Mouse (Mus musculus) forebrain, embryonic 10.5 days (tissue): ENCODE data around the gene Ank. TPM values are rescaled to one million over a fixed set of nuclear protein-coding genes. Genes with fewer than 3 reads are reported as not detected.

Experiments
- DNase-seq: peaks from one replicate; pipeline ENCODE4 v3.0.0-alpha.2; 2017; ENCODE audit warnings: low spot score; ENCODE audit errors: extremely low spot score
- H3K27ac ChIP-seq: fragments of 300-500 bp; sonication (generic); 2 replicates; pipeline ENCODE4 v1.5.1; 2016; ENCODE audit warnings: mild to moderate bottlenecking
- H3K27me3 ChIP-seq: fragments of 300-500 bp; sonication (generic); 2 replicates; pipeline ENCODE4 v1.6.1; 2016; ENCODE audit warnings: mild to moderate bottlenecking; ENCODE audit not compliant: poor library complexity, severe bottlenecking
- H3K36me3 ChIP-seq: fragments of 300-500 bp; sonication (generic); replicated peaks from 2 replicates; pipeline ENCODE4 v1.6.1; 2016; ENCODE audit warnings: mild to moderate bottlenecking, moderate library complexity
- H3K4me1 ChIP-seq: fragments of 300-500 bp; sonication (generic); 2 replicates; pipeline ENCODE4 v1.6.1; 2016
- H3K4me3 ChIP-seq: fragments of 300-500 bp; sonication (generic); 2 replicates; pipeline ENCODE4 v1.5.1; 2016; ENCODE audit warnings: mild to moderate bottlenecking, moderate library complexity
- H3K9me3 ChIP-seq: fragments of 300-500 bp; sonication (generic); 2 replicates; pipeline ENCODE4 v1.6.1; 2016; ENCODE audit warnings: mild to moderate bottlenecking, moderate library complexity
- WGBS: fragments of 180-500 bp; shearing (Covaris S2); methylation state at CpG from one replicate; pipeline ENCODE4 v1.1.7; 2016; 5-methylcytosine and 5-hydroxymethylcytosine counted together
- polyA plus RNA-seq: library from polyadenylated mRNA; unstranded; fragments of >200 nt; fragmentation: Nextera tagmentation; extraction: Ambion mirVana; gene quantifications from 2 replicates; pipeline ENCODE4 v1.2.1, GENCODE M21; 2016

The Ank gene
- 5.4 and 5.5 TPM in 2 replicates for polyA plus RNA-seq

DNA sequence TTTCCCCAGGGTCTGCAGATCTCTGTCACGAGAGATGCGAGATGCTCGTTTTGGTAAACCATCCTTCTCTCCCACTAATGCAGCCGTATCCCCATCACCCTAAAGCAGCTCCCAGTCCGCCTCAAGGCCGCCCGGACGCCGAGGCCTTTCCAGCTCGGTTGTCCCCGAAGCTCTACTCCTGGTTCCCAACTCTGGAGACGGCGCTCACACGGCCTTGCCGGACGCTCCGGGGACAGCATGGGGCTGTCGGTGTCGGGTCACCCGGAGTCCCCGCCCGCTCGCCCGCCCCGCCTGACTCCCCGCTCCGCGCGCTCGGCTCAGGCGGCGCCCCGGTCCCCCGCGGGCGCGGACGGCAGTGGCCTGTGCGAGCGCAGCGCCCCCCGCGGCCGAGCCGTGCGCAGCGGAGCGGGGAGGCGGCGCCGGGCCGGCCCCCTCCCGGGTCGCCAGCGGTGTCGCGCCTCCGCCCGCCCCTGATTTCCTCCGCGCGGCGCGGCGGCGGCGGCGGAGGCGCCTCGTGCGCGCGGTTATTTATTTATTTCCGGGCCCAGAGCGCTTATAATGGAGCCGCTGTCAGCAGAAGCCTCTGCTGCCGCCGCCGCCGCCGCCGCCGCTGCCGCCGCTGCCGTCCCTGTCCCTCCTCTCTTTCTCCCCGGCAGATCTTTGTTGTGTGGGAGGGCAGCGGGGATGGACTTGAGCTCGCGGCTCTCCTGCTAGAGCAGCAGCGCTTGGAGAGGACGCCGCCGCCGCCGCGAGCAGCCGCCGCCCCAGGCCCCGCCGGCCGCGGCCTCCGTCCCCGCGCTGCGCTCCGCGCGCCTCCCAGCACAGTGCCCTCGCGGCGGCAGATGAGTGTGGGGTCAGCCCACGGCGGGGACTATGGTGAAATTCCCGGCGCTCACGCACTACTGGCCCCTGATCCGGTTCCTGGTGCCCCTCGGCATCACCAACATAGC is at the start of gene Ank:
Gene Ank, plus strand, starts transcription at position 547 of the 950 bp plus-strand sequence.
- Histone ChIP-seq H3K4me1 (peaks cover 29% of the 10 kb centered on the region), H3K27me3 (peaks cover 22% of the 10 kb centered on the region), H3K27ac (peak within 1 kb of the TSS; percentile 90), H3K36me3 (no peaks in the 10 kb centered on the region), H3K4me3 (peak within 1 kb of the TSS; percentile 81), H3K9me3 (no peaks in the 10 kb centered on the region)
- WGBS = under 1% methylated on average over 117 of the region's 120 CpGs
- peak; percentile 73 for DNase-seq

DNA sequence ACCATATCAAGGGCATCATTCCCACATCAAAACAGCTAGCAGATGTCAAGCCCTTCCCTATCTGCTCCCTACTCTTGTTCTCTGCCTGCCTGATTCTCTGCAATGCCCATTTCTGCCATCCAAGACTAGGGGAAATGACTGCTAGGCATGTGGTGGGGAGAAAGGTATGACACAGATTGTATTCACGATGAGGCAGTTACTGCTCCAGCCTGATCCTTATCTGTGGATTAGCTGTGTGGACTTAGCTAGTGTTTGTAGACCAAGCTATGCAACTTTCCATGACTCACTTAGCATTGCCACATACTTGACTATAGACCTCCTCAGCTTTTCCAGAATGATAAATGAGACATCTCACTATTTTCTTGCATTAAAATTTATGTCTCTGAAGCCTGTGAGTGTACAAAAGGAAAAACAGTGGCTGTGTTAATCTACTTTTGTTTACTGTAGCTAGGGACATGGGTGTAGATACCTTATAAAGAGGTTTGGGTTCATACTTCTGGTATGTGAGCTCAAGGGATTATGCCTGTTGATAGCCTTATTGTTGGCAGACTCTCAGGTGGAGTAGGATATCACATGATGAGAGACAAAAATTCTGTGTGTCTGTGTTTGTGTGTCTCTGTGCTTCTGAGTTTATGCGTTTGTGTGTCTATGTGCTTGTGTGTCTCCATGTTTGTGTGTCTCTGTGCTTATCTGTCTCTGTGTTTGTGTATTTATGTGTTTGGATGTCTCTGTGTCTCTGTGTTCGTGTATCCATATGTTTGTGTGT is 47.7 kb upstream of the Ank start:
- 90% methylated on average over 3 of the region's 3 CpGs for WGBS
- H3K36me3 ChIP-seq = no peaks in the 10 kb centered on the region
- no peaks in the 10 kb centered on the region for H3K27me3 ChIP-seq
- no peaks in the 10 kb centered on the region for H3K4me1 ChIP-seq
- no peak for DNase-seq
- no peaks in the 10 kb centered on the region for H3K9me3 ChIP-seq
- no peak overlapping the region for H3K4me3 ChIP-seq
- no peak overlapping the region for H3K27ac ChIP-seq

DNA sequence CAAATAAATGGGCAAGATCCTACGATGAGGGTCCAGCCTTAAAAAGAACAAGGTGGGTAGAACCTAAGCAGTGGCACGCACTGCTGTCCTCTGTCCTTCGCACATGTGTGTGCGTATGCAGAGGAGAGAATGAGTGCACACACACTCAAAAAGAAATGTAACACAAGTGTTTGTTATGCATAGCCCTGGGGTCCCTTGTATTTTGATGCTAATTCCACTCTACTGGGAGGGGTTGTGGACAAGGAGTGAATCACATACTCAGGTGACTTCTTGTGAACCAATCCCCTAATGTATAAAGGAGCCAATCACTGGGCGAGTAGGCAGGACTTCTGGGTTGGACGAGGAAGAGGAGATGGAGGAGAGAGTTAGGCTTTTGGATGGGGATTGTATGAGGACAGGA is 44.9 kb upstream of the Ank start:
- Histone ChIP-seq H3K4me1 (no peaks in the 10 kb centered on the region), H3K27ac (no peak overlapping the region), H3K27me3 (no peaks in the 10 kb centered on the region), H3K36me3 (no peaks in the 10 kb centered on the region), H3K4me3 (no peak overlapping the region), H3K9me3 (no peaks in the 10 kb centered on the region)
- WGBS = 87% methylated on average over 6 of the region's 6 CpGs
- no peak for DNase-seq

GRCm38 (mm10) chr15:27427581-27427980 is 38.9 kb upstream of the Ank start:
- H3K27ac ChIP-seq = no peak overlapping the region
- 0 out of 2 replicates have a peak, but pooled peaks cover 4% of the 10 kb centered on the region for H3K4me1 ChIP-seq
- H3K9me3 ChIP-seq = no peaks in the 10 kb centered on the region
- no peak overlapping the region for H3K4me3 ChIP-seq
- no peaks in the 10 kb centered on the region for H3K27me3 ChIP-seq
- no peak for DNase-seq
- no peaks in the 10 kb centered on the region for H3K36me3 ChIP-seq
- 81% methylated on average over 3 of the region's 3 CpGs for WGBS

DNA sequence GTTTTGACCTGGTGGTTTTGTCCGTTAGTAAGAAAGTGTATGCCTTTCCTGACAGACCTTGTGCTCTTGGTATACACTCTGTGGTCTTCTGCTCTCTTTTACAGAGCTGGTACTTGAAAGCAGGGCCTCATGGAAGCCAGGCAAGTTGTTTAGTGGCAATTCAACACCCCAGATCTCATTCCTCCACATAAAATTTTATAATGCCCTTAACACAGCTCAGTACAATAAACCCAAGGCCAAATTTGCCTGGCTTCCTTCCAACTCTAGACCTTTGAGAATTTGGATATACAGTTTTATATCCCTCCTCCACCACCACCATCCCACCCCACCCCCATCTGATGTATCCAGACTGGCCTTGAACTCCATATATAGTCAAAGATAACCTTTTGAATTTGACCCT is 36.2 kb upstream of the Ank start:
- no peak overlapping the region for H3K27ac ChIP-seq
- H3K9me3 ChIP-seq = no peaks in the 10 kb centered on the region
- no peaks in the 10 kb centered on the region for H3K27me3 ChIP-seq
- DNase-seq = no peak
- 0 out of 2 replicates have a peak, but pooled peaks cover 4% of the 10 kb centered on the region for H3K4me1 ChIP-seq
- H3K36me3 ChIP-seq = no peaks in the 10 kb centered on the region
- WGBS = 94% methylated on average over 1 of the region's 1 CpGs
- no peak overlapping the region for H3K4me3 ChIP-seq

DNA sequence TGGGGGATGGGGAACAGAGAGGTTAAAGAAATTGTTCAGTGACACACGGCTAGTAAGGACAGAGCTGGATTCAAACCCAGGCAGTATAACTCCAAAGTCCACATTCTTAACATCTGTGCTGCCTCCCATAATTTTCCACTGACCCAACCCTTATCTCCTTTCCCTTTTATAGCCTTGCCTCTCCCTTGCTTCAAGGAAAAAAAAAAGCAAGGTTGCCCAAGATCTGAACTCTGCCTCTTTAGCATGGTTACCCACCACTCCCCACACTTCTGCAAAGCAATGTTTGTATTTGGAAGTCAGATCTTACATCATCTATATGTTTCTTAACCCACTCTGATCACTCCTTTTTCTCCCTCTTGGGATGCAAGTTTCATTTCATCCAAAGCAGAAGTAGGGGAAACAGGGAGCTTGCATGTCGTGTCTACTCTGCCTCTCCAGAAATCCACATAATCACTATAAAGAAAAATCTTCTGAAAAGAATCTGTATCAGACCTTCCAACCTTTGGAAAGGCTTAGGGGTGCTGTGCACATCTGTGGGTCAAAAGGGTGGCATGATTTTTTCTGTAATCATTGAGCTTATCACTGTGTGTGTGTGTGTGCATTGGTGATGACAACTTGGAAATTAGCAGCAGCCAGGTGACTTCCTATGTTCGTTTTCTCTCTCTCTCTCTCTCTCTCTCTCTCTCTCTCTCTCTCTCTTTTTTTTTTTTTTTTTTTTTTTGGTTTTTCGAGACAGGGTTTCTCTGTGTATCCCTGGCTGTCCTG is 33.4 kb upstream of the Ank start:
- no peak for DNase-seq
- WGBS = 96% methylated on average over 3 of the region's 4 CpGs

GRCm38 (mm10) chr15:27435409-27435808 is 31.1 kb upstream of the Ank start:
- no peak for DNase-seq
- Histone ChIP-seq H3K27me3 (no peaks in the 10 kb centered on the region), H3K27ac (no peak overlapping the region), H3K36me3 (no peaks in the 10 kb centered on the region), H3K4me3 (no peak overlapping the region), H3K9me3 (no peaks in the 10 kb centered on the region), H3K4me1 (no peaks in the 10 kb centered on the region)
- 88% methylated on average over 5 of the region's 5 CpGs for WGBS

More for the DNA sequence above, 33.4 kb upstream of the Ank start:
- Histone ChIP-seq H3K4me1 (0 out of 2 replicates have a peak, but pooled peaks cover 4% of the 10 kb centered on the region), H3K36me3 (no peaks in the 10 kb centered on the region), H3K27me3 (no peaks in the 10 kb centered on the region), H3K9me3 (no peaks in the 10 kb centered on the region), H3K27ac (no peak overlapping the region), H3K4me3 (no peak overlapping the region)

GRCm38 (mm10) chr15:27436194-27436593 is 30.3 kb upstream of the Ank start:
- no peak for DNase-seq
- 92% methylated on average over 4 of the region's 4 CpGs for WGBS

GRCm38 (mm10) chr15:27441053-27441452 is 25.4 kb upstream of the Ank start:
- 97% methylated on average over 6 of the region's 7 CpGs for WGBS
- DNase-seq = no peak

More at GRCm38 (mm10) chr15:27436194-27436593, 30.3 kb upstream of the Ank start:
- Histone ChIP-seq H3K4me1 (no peaks in the 10 kb centered on the region), H3K4me3 (no peak overlapping the region), H3K27ac (no peak overlapping the region), H3K27me3 (no peaks in the 10 kb centered on the region), H3K9me3 (no peaks in the 10 kb centered on the region), H3K36me3 (no peaks in the 10 kb centered on the region)

DNA sequence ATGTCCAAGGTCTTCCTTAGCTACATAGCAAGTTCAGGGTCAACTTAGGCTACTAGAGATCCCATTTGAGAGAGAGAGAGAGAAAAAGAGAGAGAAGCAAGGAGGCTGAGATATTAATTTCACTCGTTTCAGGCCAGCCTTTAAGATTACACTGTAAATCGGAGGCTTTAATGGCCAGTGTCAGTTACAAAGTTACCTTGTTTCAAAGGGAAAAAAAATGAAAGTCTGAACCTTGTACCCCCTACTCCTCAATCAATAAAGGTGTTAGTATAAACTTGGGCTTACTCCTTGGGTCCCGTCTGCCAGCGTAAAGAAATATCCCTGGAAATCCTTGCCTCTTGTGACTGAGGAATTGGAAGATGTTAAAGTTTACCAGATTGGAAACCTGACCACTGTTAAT is 24.9 kb upstream of the Ank start:
- no peak for DNase-seq
- Histone ChIP-seq H3K36me3 (no peaks in the 10 kb centered on the region), H3K27me3 (no peaks in the 10 kb centered on the region), H3K27ac (no peak overlapping the region), H3K4me3 (no peak overlapping the region), H3K9me3 (no peaks in the 10 kb centered on the region), H3K4me1 (no peaks in the 10 kb centered on the region)
- WGBS = 90% methylated on average over 4 of the region's 4 CpGs

More at GRCm38 (mm10) chr15:27441053-27441452, 25.4 kb upstream of the Ank start:
- no peak overlapping the region for H3K27ac ChIP-seq
- H3K4me3 ChIP-seq = no peak overlapping the region
- H3K36me3 ChIP-seq = no peaks in the 10 kb centered on the region
- no peaks in the 10 kb centered on the region for H3K9me3 ChIP-seq
- H3K4me1 ChIP-seq = no peaks in the 10 kb centered on the region
- H3K27me3 ChIP-seq = no peaks in the 10 kb centered on the region

GRCm38 (mm10) chr15:27441951-27442350 is 24.5 kb upstream of the Ank start:
- Histone ChIP-seq H3K9me3 (no peaks in the 10 kb centered on the region), H3K36me3 (no peaks in the 10 kb centered on the region), H3K4me1 (no peaks in the 10 kb centered on the region), H3K27me3 (no peaks in the 10 kb centered on the region), H3K27ac (no peak overlapping the region), H3K4me3 (no peak overlapping the region)
- 90% methylated on average over 5 of the region's 5 CpGs for WGBS
- DNase-seq = no peak

- Histone ChIP-seq H3K27me3 (no peaks in the 10 kb centered on the region), H3K9me3 (no peaks in the 10 kb centered on the region), H3K36me3 (no peaks in the 10 kb centered on the region), H3K4me1 (no peaks in the 10 kb centered on the region), H3K4me3 (no peak overlapping the region), H3K27ac (no peak overlapping the region)
- WGBS = 93% methylated on average over 9 of the region's 9 CpGs
- no peak for DNase-seq
Observed at GRCm38 (mm10) chr15:27444772-27445347, 21.6 kb upstream of the Ank start.
